17 mouse cellular contexts compared by ENCODE assay signal in the genomic region with DNA sequence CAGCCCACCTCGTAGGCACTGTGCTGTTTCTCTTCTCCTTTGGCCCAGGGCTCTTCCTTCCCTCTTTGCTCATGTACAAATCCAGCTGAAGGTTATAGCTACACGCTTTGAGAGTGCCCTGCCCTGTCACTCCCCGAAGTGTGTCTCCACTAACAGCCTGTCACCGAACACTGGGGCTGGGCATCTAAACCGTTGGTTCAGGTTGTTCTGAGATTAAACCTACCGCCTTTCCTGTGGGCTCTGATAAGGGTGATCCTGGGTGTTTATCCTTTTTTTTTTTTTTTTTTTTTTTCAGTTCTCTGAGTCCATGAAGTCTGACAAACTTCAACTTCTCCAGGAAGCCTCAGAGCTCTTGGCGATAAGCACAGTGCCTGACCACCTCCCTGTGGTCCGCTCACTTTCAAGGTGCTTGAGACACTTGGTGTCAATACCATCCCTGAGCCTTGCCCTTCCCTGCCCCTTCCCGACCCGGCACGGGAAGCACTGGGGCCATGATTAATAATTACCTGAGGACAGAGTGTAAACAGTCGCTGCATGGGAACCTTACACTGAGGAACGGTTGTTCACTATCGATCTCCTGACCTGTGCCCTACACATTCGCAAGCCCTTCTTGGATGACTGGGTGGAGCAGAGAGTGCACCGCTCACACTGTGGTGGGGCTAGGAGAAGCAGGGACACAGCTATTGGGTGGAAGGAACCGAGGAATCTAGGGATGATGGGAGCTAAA. TPM values are rescaled to one million over a fixed set of nuclear protein-coding genes. Genes with fewer than 3 reads are reported as not detected.
A peak's percentile ranks its signal among the peaks of the same experiment; 100 is the strongest.
DNase-seq lines count a peak whose midpoint lies in the region; ATAC-seq and TF ChIP-seq lines count a peak whose summit lies in the region.
"Had no signal": no experiment of that assay in that cellular context is flagged by ENCODE, and none has a peak within 500 bp of the region (broad histone marks: within the 10 kb centered on the region; RNA-seq: fewer than 3 reads in every experiment).

No protein-coding gene starts in this region.

- peak overlapping the region; percentile 72 for H3K27ac ChIP-seq in MEL (ENCODE audit: control insufficient read depth, low read depth, low read length)
- H3K27ac ChIP-seq in forebrain, postnatal 0 days (ENCODE audit: low read depth, low read length): no peak overlapping the region
- H3K27ac ChIP-seq: heart, adult 2 months; macrophage had no signal

- H3K4me3 ChIP-seq in MEL (ENCODE audit: control insufficient read depth in 1 of 2, insufficient read depth in 1 of 2, low read depth in 2 of 2, low read length in 2 of 2): peak overlapping the region; percentile 22 to 36
- H3K4me3 ChIP-seq in forebrain, postnatal 0 days (ENCODE audit: low read depth, low read length): no peak overlapping the region
- H3K4me3 ChIP-seq: heart, adult 2 months; hindbrain, embryonic 10.5 days had no signal

- peaks cover 0 to 13% of the 10 kb centered on the region in 2 experiments; a peak in 2 of 4 replicates for H3K36me3 ChIP-seq in MEL (ENCODE audit: control insufficient read depth in 1 of 2, insufficient read depth in 2 of 2, low read length in 2 of 2)
- no peaks in the 10 kb centered on the region for H3K36me3 ChIP-seq in forebrain, postnatal 0 days (ENCODE audit: insufficient read depth)
- H3K36me3 ChIP-seq: hindbrain, embryonic 10.5 days had no signal

- peak; percentile 9 to 40; a peak in 1 of 4 replicates for ATAC-seq in hematopoietic stem cell, adult 5-6 weeks (replicated peaks in 1 of 2; ENCODE audit: insufficient read depth in 1 of 2, low FRiP score in 2 of 2, low TSS enrichment in 1 of 2, low read depth in 1 of 2, poor library complexity in 2 of 2, severe bottlenecking in 2 of 2)
- ATAC-seq in megakaryocyte progenitor cell, adult 5-6 weeks (replicated peaks; ENCODE audit: poor library complexity): peak; percentile 63
- ATAC-seq in forebrain, postnatal 0 days: no peak
- no peak for ATAC-seq in CD4-positive, CD25-positive, alpha-beta regulatory T cell, adult 4 months
- ATAC-seq: forebrain, embryonic 16.5 days had no signal

- peak; percentile 87 to 95 for TF ChIP-seq EP300 in MEL (IDR thresholded peaks at IDR 0.05; ENCODE audit: low read depth in 1 of 2, low read length in 2 of 2)

- H3K4me1 ChIP-seq in MEL (ENCODE audit: control insufficient read depth in 1 of 2, insufficient read depth in 2 of 2, low read length in 2 of 2): peaks cover 5 to 56% of the 10 kb centered on the region in 2 experiments
- H3K4me1 ChIP-seq in forebrain, postnatal 0 days (ENCODE audit: insufficient read depth): no peaks in the 10 kb centered on the region

- no peak for TF ChIP-seq RAD21 in MEL (IDR thresholded peaks at IDR 0.05; ENCODE audit: low read depth, low read length)

- H3K9me3 ChIP-seq in MEL (replicated peaks; ENCODE audit: insufficient read depth, low read length): no peaks in the 10 kb centered on the region
- H3K9me3 ChIP-seq in forebrain, postnatal 0 days (ENCODE audit: low read length): no peaks in the 10 kb centered on the region
- H3K9me3 ChIP-seq: hindbrain, embryonic 10.5 days had no signal

- no peak for TF ChIP-seq POLR2A in MEL (IDR thresholded peaks at IDR 0.05; ENCODE audit: control insufficient read depth in 1 of 2, insufficient read depth in 1 of 2, low read depth in 1 of 2, low read length in 2 of 2, poor library complexity in 1 of 2)

- peak overlapping the region; percentile 12; the same call in 1 of the 2 replicates for H3K9ac ChIP-seq in MEL (ENCODE audit: control insufficient read depth, low read depth, low read length, poor library complexity, severe bottlenecking)
- no peak overlapping the region for H3K9ac ChIP-seq in forebrain, postnatal 0 days

- WGBS in forebrain, postnatal 0 days: 94% methylated on average over 17 of the region's 17 CpGs

- no peaks in the 10 kb centered on the region for H3K79me2 ChIP-seq in MEL (ENCODE audit: control insufficient read depth, insufficient read depth, low read length, poor library complexity)

- TF ChIP-seq CTCF in MEL (IDR thresholded peaks at IDR 0.05 in 2 of 3, conservative IDR thresholded peaks at IDR 0.05 in 1 of 3; ENCODE audit: control insufficient read depth in 1 of 3, insufficient read depth in 1 of 3, low read depth in 2 of 3, low read length in 3 of 3, poor library complexity in 1 of 3, severe bottlenecking in 1 of 3): no peak
- TF ChIP-seq CTCF in forebrain, postnatal 0 days (IDR thresholded peaks at IDR 0.05; ENCODE audit: low read depth): no peak

- DNase-seq in MEL (ENCODE audit: low read depth, low spot score): peak; percentile 80
- DNase-seq in kidney, postnatal 25 days: peak; percentile 56 to 81
- no peak for DNase-seq in forebrain, postnatal 0 days
- no peak for DNase-seq in embryo, embryonic 9.5 days (ENCODE audit: extremely low spot score)
- no peak for DNase-seq in layer of hippocampus, adult 18-20 months (ENCODE audit: low spot score in 2 of 2)
- DNase-seq: cerebellum, adult 11-12 months; thymus, adult 18-20 months had no signal

- no peaks in the 10 kb centered on the region for H3K27me3 ChIP-seq in MEL (ENCODE audit: control insufficient read depth in 1 of 2, insufficient read depth in 2 of 2, low read length in 2 of 2)
- H3K27me3 ChIP-seq in forebrain, postnatal 0 days (ENCODE audit: insufficient read depth, low read length): no peaks in the 10 kb centered on the region

- H3K4me2 ChIP-seq in forebrain, postnatal 0 days (ENCODE audit: low read depth): no peak overlapping the region

TF ChIP-seq in MEL, 35 proteins besides CTCF, POLR2A, EP300 and RAD21:
- TF ChIP-seq MYB (IDR thresholded peaks at IDR 0.05; ENCODE audit: low read depth, low read length): peak; percentile 91
- TF ChIP-seq TAL1 (IDR thresholded peaks at IDR 0.05; ENCODE audit: low read length): peak; percentile 83
- no peak for TF ChIP-seq SMC3 (IDR thresholded peaks at IDR 0.05; ENCODE audit: low read depth, low read length)
- peak; percentile 96 for TF ChIP-seq ZNF384 (IDR thresholded peaks at IDR 0.05; ENCODE audit: low read depth, low read length)
- no peak for TF ChIP-seq POLR2AphosphoS2 (IDR thresholded peaks at IDR 0.05; ENCODE audit: low read length)
- no peak for TF ChIP-seq CHD1 (IDR thresholded peaks at IDR 0.05; ENCODE audit: low read depth, low read length)
- peak; percentile 70 for TF ChIP-seq ETS1 (IDR thresholded peaks at IDR 0.05; ENCODE audit: low read depth, low read length)
- no peak for TF ChIP-seq KAT2A (conservative IDR thresholded peaks at IDR 0.05; ENCODE audit: low read depth, low read length)
- no peak for TF ChIP-seq BHLHE40 (IDR thresholded peaks at IDR 0.05; ENCODE audit: borderline replicate concordance, low read depth, low read length)
- TF ChIP-seq MXI1 (IDR thresholded peaks at IDR 0.05; ENCODE audit: low read depth, low read length): 0 out of 2 replicates have a peak, but pooled peaks have one; percentile 65
- TF ChIP-seq MYC (IDR thresholded peaks at IDR 0.05; ENCODE audit: low read depth, low read length): no peak
- peak; percentile 56 for TF ChIP-seq SIN3A (IDR thresholded peaks at IDR 0.05; ENCODE audit: low read length)
- no peak for TF ChIP-seq ELF1 (IDR thresholded peaks at IDR 0.05; ENCODE audit: low read depth, low read length)
- TF ChIP-seq TCF12 (IDR thresholded peaks at IDR 0.05; ENCODE audit: low read depth, low read length): peak; percentile 89
- TF ChIP-seq HCFC1 (IDR thresholded peaks at IDR 0.05; ENCODE audit: low read depth, low read length): no peak
- peak; percentile 88 for TF ChIP-seq GATA1 (IDR thresholded peaks at IDR 0.05; ENCODE audit: low read depth, low read length)
- no peak; the same call in 1 of the 2 replicates for TF ChIP-seq MAX (IDR thresholded peaks at IDR 0.05; ENCODE audit: low read length)
- peak; percentile 84 for TF ChIP-seq RCOR1 (IDR thresholded peaks at IDR 0.05; ENCODE audit: low read depth, low read length)
- TF ChIP-seq TBP (IDR thresholded peaks at IDR 0.05; ENCODE audit: low read depth, low read length): no peak

RNA-seq across cellular contexts. Expression of gene Aqp1, which starts 12.2 kb away (rescaled TPM):
- 17.3 and 57.2 TPM in 2 replicates for total RNA-seq in MEL (2012; rRNA removed)
- polyA plus RNA-seq in MEL (2012; ENCODE audit: insufficient read depth in 1 of 2, insufficient read length in 2 of 2, low read depth in 1 of 2, low replicate concordance in 2 of 2, missing spikeins in 1 of 2): 10 to 100 TPM in 1 of 2 experiments, not detected in 1; 95.3 TPM
- 12.3 and 60.0 TPM in 2 replicates for total RNA-seq in hematopoietic stem cell, adult 5-6 weeks (2017)
- total RNA-seq in megakaryocyte progenitor cell, adult 5-6 weeks (2015): 15.4 and 24.8 TPM in 2 replicates
- total RNA-seq in megakaryocyte progenitor cell, adult 5-6 weeks (2017): 29.3 and 51.0 TPM in 2 replicates
- total RNA-seq in forebrain, postnatal 0 days (2014; rRNA removed): 10.3 and 13.0 TPM in 2 replicates
- polyA plus RNA-seq in forebrain, postnatal 0 days (2015; fragmentation: Nextera tagmentation; extraction: Ambion mirVana): 11.0 and 11.9 TPM in 2 replicates
- not detected for polyA plus RNA-seq in CD4-positive, CD25-positive, alpha-beta regulatory T cell, adult 4 months (2017; shearing (Covaris generic))
- total RNA-seq in layer of hippocampus, adult 18-20 months (2021): 1 to 10 TPM in 1 of 2 experiments, under 1 TPM in 1; 0.43 to 1.2 TPM
- polyA plus RNA-seq: macrophage had no signal

RNA-seq across cellular contexts. Expression of gene Ghrhr, which starts 52.0 kb away (rescaled TPM):
- total RNA-seq in MEL (2012; rRNA removed): not detected in 2 replicates
- polyA plus RNA-seq in MEL (2012; ENCODE audit: insufficient read depth in 1 of 2, insufficient read length in 2 of 2, low read depth in 1 of 2, low replicate concordance in 2 of 2, missing spikeins in 1 of 2): not detected
- not detected in 2 replicates for total RNA-seq in hematopoietic stem cell, adult 5-6 weeks (2017)
- total RNA-seq in megakaryocyte progenitor cell, adult 5-6 weeks (2015): not detected in 2 replicates
- total RNA-seq in megakaryocyte progenitor cell, adult 5-6 weeks (2017): not detected in 2 replicates
- not detected in 2 replicates for total RNA-seq in forebrain, postnatal 0 days (2014; rRNA removed)
- not detected in 2 replicates for polyA plus RNA-seq in forebrain, postnatal 0 days (2015; fragmentation: Nextera tagmentation; extraction: Ambion mirVana)
- polyA plus RNA-seq in CD4-positive, CD25-positive, alpha-beta regulatory T cell, adult 4 months (2017; shearing (Covaris generic)): not detected
- not detected for total RNA-seq in layer of hippocampus, adult 18-20 months (2021)
- total RNA-seq: heart, adult 2 months; layer of hippocampus, postnatal 10 days had no signal
- polyA plus RNA-seq: embryonic facial prominence, embryonic 11.5 days; forebrain, embryonic 16.5 days; heart, adult 2 months; hindbrain, embryonic 10.5 days; limb, embryonic 11.5 days; macrophage had no signal

Comparison
In these comparisons a context has a peak if more than half of its experiments do, and no peak if none do; other contexts are left out.
1. DNase-seq: peak in MEL (single experiment) and kidney, postnatal 25 days (2 of 2); none in forebrain, postnatal 0 days (single experiment), embryo, embryonic 9.5 days (single experiment) and layer of hippocampus, adult 18-20 months (0 of 2).
2. ATAC-seq: peak in hematopoietic stem cell, adult 5-6 weeks (2 of 2) and megakaryocyte progenitor cell, adult 5-6 weeks (single experiment); none in forebrain, postnatal 0 days (single experiment) and CD4-positive, CD25-positive, alpha-beta regulatory T cell, adult 4 months (single experiment).